Mouse (Mus musculus) C2C12 (cell line): Measurements from ENCODE around the gene Ppdpf.

ENCODE experiments used
- CEBPB ChIP-seq: IDR thresholded peaks from one replicate; pipeline ENCODE4 v1.6.1; 2011; ENCODE audit warnings: low read depth, mild to moderate bottlenecking, control low read depth, moderate library complexity
- CTCF ChIP-seq: IDR thresholded peaks from one replicate; pipeline ENCODE4 v1.5.1; 2011; ENCODE audit not compliant: control insufficient read depth, insufficient read depth, insufficient read length
- MAX ChIP-seq: IDR thresholded peaks from one replicate; pipeline ENCODE4 v1.6.1; 2011; ENCODE audit warnings: mild to moderate bottlenecking, control low read depth
- MYOD1 ChIP-seq: IDR thresholded peaks from one replicate; pipeline ENCODE4 v1.6.1; 2011; ENCODE audit warnings: low read depth; ENCODE audit not compliant: control insufficient read depth, insufficient read length
- MYOG ChIP-seq: IDR thresholded peaks from one replicate; pipeline ENCODE4 v1.6.1; 2011; ENCODE audit not compliant: control insufficient read depth, insufficient read length; ENCODE audit errors: extremely low read depth
- USF1 ChIP-seq: IDR thresholded peaks from one replicate; pipeline ENCODE4 v1.6.1; 2011; ENCODE audit warnings: low read depth, mild to moderate bottlenecking, control low read depth, moderate library complexity

GRCm38 (mm10) chr2:181155801-181156200, 31.2 kb upstream of the Ppdpf start:
- TF ChIP-seq CTCF (no peak), MYOG (no peak), MAX (no peak), USF1 (no peak), MYOD1 (no peak), CEBPB (no peak)
